Mouse (Mus musculus): ENCODE data around the gene Nsf.

Gene Nsf

GRCm38 (mm10) chr11:103878441-103878840 lies 75.4 kb downstream of the Nsf start:
- H3K9me3 ChIP-seq (ENCODE audit: low read length), result no peaks in the 10 kb centered on the region
- peaks cover 18% of the 10 kb centered on the region for H3K4me1 ChIP-seq (replicated peaks; ENCODE audit: low read depth, low read length)
- H3K4me3 ChIP-seq (replicated peaks; ENCODE audit: low read length), result no peak overlapping the region
- TF ChIP-seq POU5F1 (IDR thresholded peaks at IDR 0.05; ENCODE audit: borderline replicate concordance, low read length) (no peak), CTCF (conservative IDR thresholded peaks at IDR 0.05; ENCODE audit: low read length) (no peak), NANOG (IDR thresholded peaks at IDR 0.05; ENCODE audit: borderline replicate concordance, low read length) (no peak)
- no peaks in the 10 kb centered on the region for H3K27me3 ChIP-seq (ENCODE audit: insufficient read depth, low read length)
- peaks cover 44% of the 10 kb centered on the region for H3K36me3 ChIP-seq (ENCODE audit: insufficient read depth, low read length)

DNA sequence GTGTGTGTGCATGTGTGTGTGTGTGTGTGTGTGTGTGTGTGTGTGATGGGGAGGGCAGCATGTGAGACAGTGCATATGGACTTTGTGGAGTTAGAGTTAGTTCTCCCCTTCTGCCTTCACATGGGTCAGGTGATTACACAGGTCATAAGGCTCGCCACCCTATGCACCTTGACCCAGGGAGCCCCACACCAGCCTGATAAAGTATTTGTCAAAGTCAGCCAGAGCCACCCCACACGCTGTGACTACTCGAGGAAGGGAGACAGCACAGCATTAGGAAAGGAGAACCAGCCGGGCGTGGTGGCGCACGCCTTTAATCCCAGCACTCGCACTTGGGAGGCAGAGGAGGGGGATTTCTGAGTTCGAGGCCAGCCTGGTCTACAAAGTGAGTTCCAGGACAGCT lies 83.5 kb downstream of the Nsf start:
- Histone ChIP-seq H3K9me3 (ENCODE audit: low read length) (no peaks in the 10 kb centered on the region), H3K4me3 (replicated peaks; ENCODE audit: low read length) (no peak overlapping the region), H3K4me1 (replicated peaks; ENCODE audit: low read depth, low read length) (peaks cover 17% of the 10 kb centered on the region), H3K27me3 (ENCODE audit: insufficient read depth, low read length) (no peaks in the 10 kb centered on the region), H3K36me3 (ENCODE audit: insufficient read depth, low read length) (peaks cover 45% of the 10 kb centered on the region)
- TF ChIP-seq POU5F1 (IDR thresholded peaks at IDR 0.05; ENCODE audit: borderline replicate concordance, low read length) (no peak), NANOG (IDR thresholded peaks at IDR 0.05; ENCODE audit: borderline replicate concordance, low read length) (no peak), CTCF (conservative IDR thresholded peaks at IDR 0.05; ENCODE audit: low read length) (no peak)

DNA sequence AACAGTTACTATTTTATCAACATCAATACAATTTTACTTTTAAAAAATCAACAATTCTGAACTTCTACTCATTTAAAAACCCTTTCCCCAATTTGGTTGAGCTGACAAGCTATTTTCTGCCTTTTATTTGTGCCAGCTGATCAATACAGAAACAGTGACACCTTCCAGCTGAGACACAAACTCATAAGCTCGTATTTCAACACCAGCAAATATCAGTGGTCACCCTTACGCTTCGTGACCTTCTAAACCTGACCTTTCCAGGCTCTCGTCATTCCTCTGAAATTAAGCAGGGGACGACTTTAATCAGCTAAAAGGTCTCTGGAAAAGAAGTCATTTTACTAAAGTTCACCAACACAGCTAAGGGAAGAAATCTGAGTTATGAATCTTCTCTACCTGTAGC lies 86.2 kb downstream of the Nsf start:
- peaks cover 32% of the 10 kb centered on the region for H3K4me1 ChIP-seq (replicated peaks; ENCODE audit: low read depth, low read length)
- no peaks in the 10 kb centered on the region for H3K27me3 ChIP-seq (ENCODE audit: insufficient read depth, low read length)
- no peak for TF ChIP-seq CTCF (conservative IDR thresholded peaks at IDR 0.05; ENCODE audit: low read length)
- no peak for TF ChIP-seq NANOG (IDR thresholded peaks at IDR 0.05; ENCODE audit: borderline replicate concordance, low read length)
- TF ChIP-seq POU5F1 (IDR thresholded peaks at IDR 0.05; ENCODE audit: borderline replicate concordance, low read length), result no peak
- no peaks in the 10 kb centered on the region for H3K9me3 ChIP-seq (ENCODE audit: low read length)
- H3K4me3 ChIP-seq (replicated peaks; ENCODE audit: low read length), result no peak overlapping the region
- peaks cover 45% of the 10 kb centered on the region for H3K36me3 ChIP-seq (ENCODE audit: insufficient read depth, low read length)

- Histone ChIP-seq H3K9me3 (ENCODE audit: low read length) (no peaks in the 10 kb centered on the region), H3K4me1 (replicated peaks; ENCODE audit: low read depth, low read length) (peaks cover 32% of the 10 kb centered on the region), H3K27me3 (ENCODE audit: insufficient read depth, low read length) (no peaks in the 10 kb centered on the region), H3K4me3 (replicated peaks; ENCODE audit: low read length) (no peak overlapping the region), H3K36me3 (ENCODE audit: insufficient read depth, low read length) (peaks cover 47% of the 10 kb centered on the region)
- no peak for TF ChIP-seq POU5F1 (IDR thresholded peaks at IDR 0.05; ENCODE audit: borderline replicate concordance, low read length)
- no peak for TF ChIP-seq NANOG (IDR thresholded peaks at IDR 0.05; ENCODE audit: borderline replicate concordance, low read length)
- no peak for TF ChIP-seq CTCF (conservative IDR thresholded peaks at IDR 0.05; ENCODE audit: low read length)
These were observed 88.5 kb downstream of the Nsf start for GRCm38 (mm10) chr11:103865346-103865745.

- TF ChIP-seq NANOG (IDR thresholded peaks at IDR 0.05; ENCODE audit: borderline replicate concordance, low read length) (no peak), CTCF (conservative IDR thresholded peaks at IDR 0.05; ENCODE audit: low read length) (no peak), POU5F1 (IDR thresholded peaks at IDR 0.05; ENCODE audit: borderline replicate concordance, low read length) (no peak)
- no peaks in the 10 kb centered on the region for H3K27me3 ChIP-seq (ENCODE audit: insufficient read depth, low read length)
- no peaks in the 10 kb centered on the region for H3K9me3 ChIP-seq (ENCODE audit: low read length)
- no peak overlapping the region for H3K4me3 ChIP-seq (replicated peaks; ENCODE audit: low read length)
- H3K4me1 ChIP-seq (replicated peaks; ENCODE audit: low read depth, low read length), result peaks cover 29% of the 10 kb centered on the region
- H3K36me3 ChIP-seq (ENCODE audit: insufficient read depth, low read length), result peaks cover 51% of the 10 kb centered on the region
These were observed 89.4 kb downstream of the Nsf start for GRCm38 (mm10) chr11:103864486-103864885.

DNA sequence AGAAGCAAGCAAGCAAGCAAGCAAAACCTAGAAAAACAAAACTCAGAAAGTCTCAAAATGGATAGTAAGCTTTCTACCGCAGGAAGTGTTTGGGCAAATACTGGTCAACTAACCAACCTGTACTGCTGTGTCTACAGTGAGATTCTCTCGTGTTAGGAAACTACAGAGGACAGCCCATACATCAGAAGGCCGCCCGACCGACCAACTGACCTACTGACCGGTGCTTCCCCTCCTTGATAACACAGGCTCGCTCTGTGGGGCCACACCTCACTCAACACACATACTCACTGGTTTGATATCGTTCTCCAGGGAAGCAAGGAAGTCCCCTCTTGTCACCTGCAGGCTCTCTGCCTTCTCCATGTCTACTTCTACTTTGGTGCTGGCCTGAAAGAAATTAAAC lies 90.9 kb downstream of the Nsf start:
- Histone ChIP-seq H3K9me3 (ENCODE audit: low read length) (no peaks in the 10 kb centered on the region), H3K4me1 (replicated peaks; ENCODE audit: low read depth, low read length) (peaks cover 23% of the 10 kb centered on the region), H3K4me3 (replicated peaks; ENCODE audit: low read length) (no peak overlapping the region), H3K36me3 (ENCODE audit: insufficient read depth, low read length) (peaks cover 57% of the 10 kb centered on the region), H3K27me3 (ENCODE audit: insufficient read depth, low read length) (no peaks in the 10 kb centered on the region)
- TF ChIP-seq POU5F1 (IDR thresholded peaks at IDR 0.05; ENCODE audit: borderline replicate concordance, low read length) (no peak), CTCF (conservative IDR thresholded peaks at IDR 0.05; ENCODE audit: low read length) (no peak), NANOG (IDR thresholded peaks at IDR 0.05; ENCODE audit: borderline replicate concordance, low read length) (no peak)

GRCm38 (mm10) chr11:103859933-103860610 lies 93.8 kb downstream of the Nsf start:
- no peaks in the 10 kb centered on the region for H3K27me3 ChIP-seq (ENCODE audit: insufficient read depth, low read length)
- H3K36me3 ChIP-seq (ENCODE audit: insufficient read depth, low read length), result peaks cover 69% of the 10 kb centered on the region
- H3K4me3 ChIP-seq (replicated peaks; ENCODE audit: low read length), result no peak overlapping the region
- H3K4me1 ChIP-seq (replicated peaks; ENCODE audit: low read depth, low read length), result peaks cover 14% of the 10 kb centered on the region
- TF ChIP-seq POU5F1 (IDR thresholded peaks at IDR 0.05; ENCODE audit: borderline replicate concordance, low read length), result no peak
- no peak for TF ChIP-seq CTCF (conservative IDR thresholded peaks at IDR 0.05; ENCODE audit: low read length)
- no peak for TF ChIP-seq NANOG (IDR thresholded peaks at IDR 0.05; ENCODE audit: borderline replicate concordance, low read length)
- H3K9me3 ChIP-seq (ENCODE audit: low read length), result no peaks in the 10 kb centered on the region

GRCm38 (mm10) chr11:103858760-103859159 lies 95.1 kb downstream of the Nsf start:
- no peak for TF ChIP-seq CTCF (conservative IDR thresholded peaks at IDR 0.05; ENCODE audit: low read length)
- no peak for TF ChIP-seq POU5F1 (IDR thresholded peaks at IDR 0.05; ENCODE audit: borderline replicate concordance, low read length)
- no peak for TF ChIP-seq NANOG (IDR thresholded peaks at IDR 0.05; ENCODE audit: borderline replicate concordance, low read length)

GRCm38 (mm10) chr11:103856641-103857040 lies 97.2 kb downstream of the Nsf start:
- Histone ChIP-seq H3K27me3 (ENCODE audit: insufficient read depth, low read length) (no peaks in the 10 kb centered on the region), H3K9me3 (ENCODE audit: low read length) (no peaks in the 10 kb centered on the region), H3K4me1 (replicated peaks; ENCODE audit: low read depth, low read length) (peaks cover 8% of the 10 kb centered on the region), H3K4me3 (replicated peaks; ENCODE audit: low read length) (no peak overlapping the region), H3K36me3 (ENCODE audit: insufficient read depth, low read length) (peaks cover 64% of the 10 kb centered on the region)
- TF ChIP-seq CTCF (conservative IDR thresholded peaks at IDR 0.05; ENCODE audit: low read length) (no peak), POU5F1 (IDR thresholded peaks at IDR 0.05; ENCODE audit: borderline replicate concordance, low read length) (no peak), NANOG (IDR thresholded peaks at IDR 0.05; ENCODE audit: borderline replicate concordance, low read length) (no peak)

More at GRCm38 (mm10) chr11:103858760-103859159, 95.1 kb downstream of the Nsf start:
- H3K9me3 ChIP-seq (ENCODE audit: low read length), result no peaks in the 10 kb centered on the region
- no peaks in the 10 kb centered on the region for H3K27me3 ChIP-seq (ENCODE audit: insufficient read depth, low read length)
- peaks cover 73% of the 10 kb centered on the region for H3K36me3 ChIP-seq (ENCODE audit: insufficient read depth, low read length)
- H3K4me3 ChIP-seq (replicated peaks; ENCODE audit: low read length), result no peak overlapping the region
- peaks cover 2% of the 10 kb centered on the region for H3K4me1 ChIP-seq (replicated peaks; ENCODE audit: low read depth, low read length)

All from E14TG2a.4 (cell line).